Mouse (Mus musculus): Measurements from ENCODE around the gene Olfr644. TPM values are rescaled to one million over a fixed set of nuclear protein-coding genes. Genes with fewer than 3 reads are reported as not detected.

Gene Olfr644
- polyA plus RNA-seq, 1 experiment from 2014 or later, result not detected

- no peak within 1 kb of the TSS for H3K9ac ChIP-seq (replicated peaks; ENCODE audit: low read length)
- ATAC-seq (replicated peaks; ENCODE audit: insufficient number of reproducible peaks, low FRiP score, low TSS enrichment, low read depth) (no peak), DNase-seq (ENCODE audit: low spot score) (no peak)
- no peaks in the 10 kb centered on the region for H3K4me1 ChIP-seq (ENCODE audit: control insufficient read depth, insufficient read depth, low read length)
- no peaks in the 10 kb centered on the region for H3K27me3 ChIP-seq (ENCODE audit: control insufficient read depth, insufficient read depth, low read length)
- H3K36me3 ChIP-seq (replicated peaks; ENCODE audit: control insufficient read depth, insufficient read depth, low read depth, low read length), result no peaks in the 10 kb centered on the region
- H3K4me2 ChIP-seq (ENCODE audit: low read depth, low read length), result no peak within 1 kb of the TSS
- 73% methylated on average over 1 of the region's 1 CpGs for WGBS
- H3K27ac ChIP-seq (replicated peaks; ENCODE audit: low read depth, low read length), result no peak within 1 kb of the TSS
- H3K9me3 ChIP-seq (replicated peaks; ENCODE audit: control insufficient read depth, low read length), result no peaks in the 10 kb centered on the region
- H3K4me3 ChIP-seq (ENCODE audit: low read depth, low read length), result no peak within 1 kb of the TSS
Measured at GRCm38 (mm10) chr7:104035145-104035544, 36.5 kb downstream of the Olfr644 start, which contains the start of gene Olfr641. Olfr641 (plus strand) TSS chr7:104035445.

- H3K9me3 ChIP-seq (replicated peaks; ENCODE audit: control insufficient read depth, low read length), result no peaks in the 10 kb centered on the region
- H3K4me2 ChIP-seq (ENCODE audit: low read depth, low read length), result no peak overlapping the region
- no peaks in the 10 kb centered on the region for H3K4me1 ChIP-seq (ENCODE audit: control insufficient read depth, insufficient read depth, low read length)
- WGBS, result 69% methylated on average over 3 of the region's 3 CpGs
- H3K36me3 ChIP-seq (replicated peaks; ENCODE audit: control insufficient read depth, insufficient read depth, low read depth, low read length), result no peaks in the 10 kb centered on the region
- no peak overlapping the region for H3K4me3 ChIP-seq (ENCODE audit: low read depth, low read length)
- no peak overlapping the region for H3K9ac ChIP-seq (replicated peaks; ENCODE audit: low read length)
- no peak for DNase-seq (ENCODE audit: low spot score)
- no peak overlapping the region for H3K27ac ChIP-seq (replicated peaks; ENCODE audit: low read depth, low read length)
- H3K27me3 ChIP-seq (ENCODE audit: control insufficient read depth, insufficient read depth, low read length), result no peaks in the 10 kb centered on the region
- ATAC-seq (replicated peaks; ENCODE audit: insufficient number of reproducible peaks, low FRiP score, low TSS enrichment, low read depth), result no peak
Measured at GRCm38 (mm10) chr7:104026978-104027377, 44.7 kb downstream of the Olfr644 start.

GRCm38 (mm10) chr7:104025473-104025872, 46.2 kb downstream of the Olfr644 start, which contains the start of gene Olfr640:
Olfr640 (minus strand) TSS chr7:104025573.
- Histone ChIP-seq H3K9me3 (replicated peaks; ENCODE audit: control insufficient read depth, low read length) (no peaks in the 10 kb centered on the region), H3K4me1 (ENCODE audit: control insufficient read depth, insufficient read depth, low read length) (no peaks in the 10 kb centered on the region), H3K4me3 (ENCODE audit: low read depth, low read length) (no peak within 1 kb of the TSS), H3K27ac (replicated peaks; ENCODE audit: low read depth, low read length) (no peak within 1 kb of the TSS), H3K36me3 (replicated peaks; ENCODE audit: control insufficient read depth, insufficient read depth, low read depth, low read length) (no peaks in the 10 kb centered on the region), H3K27me3 (ENCODE audit: control insufficient read depth, insufficient read depth, low read length) (no peaks in the 10 kb centered on the region), H3K9ac (replicated peaks; ENCODE audit: low read length) (no peak within 1 kb of the TSS), H3K4me2 (ENCODE audit: low read depth, low read length) (no peak within 1 kb of the TSS)
- DNase-seq (ENCODE audit: low spot score), result no peak
- 71% methylated on average over 6 of the region's 6 CpGs for WGBS
- no peak for ATAC-seq (replicated peaks; ENCODE audit: insufficient number of reproducible peaks, low FRiP score, low TSS enrichment, low read depth)

GRCm38 (mm10) chr7:104021651-104022050, 50.0 kb downstream of the Olfr644 start:
- H3K4me2 ChIP-seq (ENCODE audit: low read depth, low read length), result no peak overlapping the region
- 93% methylated on average over 6 of the region's 6 CpGs for WGBS
- DNase-seq (ENCODE audit: low spot score), result no peak

GRCm38 (mm10) chr7:104018953-104019352, 52.7 kb downstream of the Olfr644 start:
- Histone ChIP-seq H3K4me1 (ENCODE audit: control insufficient read depth, insufficient read depth, low read length) (no peaks in the 10 kb centered on the region), H3K27me3 (ENCODE audit: control insufficient read depth, insufficient read depth, low read length) (no peaks in the 10 kb centered on the region), H3K9me3 (replicated peaks; ENCODE audit: control insufficient read depth, low read length) (no peaks in the 10 kb centered on the region), H3K36me3 (replicated peaks; ENCODE audit: control insufficient read depth, insufficient read depth, low read depth, low read length) (no peaks in the 10 kb centered on the region), H3K4me3 (ENCODE audit: low read depth, low read length) (no peak overlapping the region), H3K27ac (replicated peaks; ENCODE audit: low read depth, low read length) (no peak overlapping the region), H3K9ac (replicated peaks; ENCODE audit: low read length) (no peak overlapping the region), H3K4me2 (ENCODE audit: low read depth, low read length) (no peak overlapping the region)
- WGBS, result 87% methylated on average over 1 of the region's 1 CpGs
- no peak for ATAC-seq (replicated peaks; ENCODE audit: insufficient number of reproducible peaks, low FRiP score, low TSS enrichment, low read depth)
- no peak for DNase-seq (ENCODE audit: low spot score)

More at GRCm38 (mm10) chr7:104021651-104022050, 50.0 kb downstream of the Olfr644 start:
- H3K4me1 ChIP-seq (ENCODE audit: control insufficient read depth, insufficient read depth, low read length), result no peaks in the 10 kb centered on the region
- H3K27me3 ChIP-seq (ENCODE audit: control insufficient read depth, insufficient read depth, low read length), result no peaks in the 10 kb centered on the region
- ATAC-seq (replicated peaks; ENCODE audit: insufficient number of reproducible peaks, low FRiP score, low TSS enrichment, low read depth), result no peak
- no peak overlapping the region for H3K27ac ChIP-seq (replicated peaks; ENCODE audit: low read depth, low read length)
- H3K4me3 ChIP-seq (ENCODE audit: low read depth, low read length), result no peak overlapping the region
- no peaks in the 10 kb centered on the region for H3K9me3 ChIP-seq (replicated peaks; ENCODE audit: control insufficient read depth, low read length)
- H3K36me3 ChIP-seq (replicated peaks; ENCODE audit: control insufficient read depth, insufficient read depth, low read depth, low read length), result no peaks in the 10 kb centered on the region
- H3K9ac ChIP-seq (replicated peaks; ENCODE audit: low read length), result no peak overlapping the region

- Histone ChIP-seq H3K36me3 (replicated peaks; ENCODE audit: control insufficient read depth, insufficient read depth, low read depth, low read length) (no peaks in the 10 kb centered on the region), H3K4me3 (ENCODE audit: low read depth, low read length) (no peak within 1 kb of the TSS), H3K4me1 (ENCODE audit: control insufficient read depth, insufficient read depth, low read length) (no peaks in the 10 kb centered on the region), H3K27me3 (ENCODE audit: control insufficient read depth, insufficient read depth, low read length) (no peaks in the 10 kb centered on the region), H3K4me2 (ENCODE audit: low read depth, low read length) (no peak within 1 kb of the TSS), H3K27ac (replicated peaks; ENCODE audit: low read depth, low read length) (no peak within 1 kb of the TSS), H3K9ac (replicated peaks; ENCODE audit: low read length) (no peak within 1 kb of the TSS), H3K9me3 (replicated peaks; ENCODE audit: control insufficient read depth, low read length) (no peaks in the 10 kb centered on the region)
- no peak for ATAC-seq (replicated peaks; ENCODE audit: insufficient number of reproducible peaks, low FRiP score, low TSS enrichment, low read depth)
- no peak for DNase-seq (ENCODE audit: low spot score)
Measured at GRCm38 (mm10) chr7:104017203-104017602, 54.5 kb downstream of the Olfr644 start, which contains the start of gene Olfr639. Olfr639 (minus strand) TSS chr7:104017303.

Other genes with a start within 250 kb of the Olfr644 start
- gene Hbb-bs, start 243.8 kb downstream of the Olfr644 start, polyA plus RNA-seq (2014; fragmentation: Nextera tagmentation; extraction: Ambion mirVana), result 224 and 252 TPM in 2 replicates
- not detected in 2 replicates for gene Hbb-bh2, start 231.3 kb downstream of the Olfr644 start, polyA plus RNA-seq (2014; fragmentation: Nextera tagmentation; extraction: Ambion mirVana)
- 2,335 TPM in 2 replicates for gene Hbb-bh1, start 228.7 kb downstream of the Olfr644 start, polyA plus RNA-seq (2014; fragmentation: Nextera tagmentation; extraction: Ambion mirVana)
- 9,508 and 10,275 TPM in 2 replicates for gene Hbb-y, start 218.7 kb downstream of the Olfr644 start, polyA plus RNA-seq (2014; fragmentation: Nextera tagmentation; extraction: Ambion mirVana)
- gene Olfr66, start 185.6 kb downstream of the Olfr644 start, polyA plus RNA-seq (2014; fragmentation: Nextera tagmentation; extraction: Ambion mirVana), result not detected in 2 replicates
- not detected in 2 replicates for gene Olfr64, start 177.4 kb downstream of the Olfr644 start, polyA plus RNA-seq (2014; fragmentation: Nextera tagmentation; extraction: Ambion mirVana)
- gene Olfr65, start 168.4 kb downstream of the Olfr644 start, polyA plus RNA-seq (2014; fragmentation: Nextera tagmentation; extraction: Ambion mirVana), result not detected in 2 replicates
- not detected in 2 replicates for gene Olfr631, start 143.0 kb downstream of the Olfr644 start, polyA plus RNA-seq (2014; fragmentation: Nextera tagmentation; extraction: Ambion mirVana)
- gene Olfr632, start 137.5 kb downstream of the Olfr644 start, polyA plus RNA-seq (2014; fragmentation: Nextera tagmentation; extraction: Ambion mirVana), result not detected in 2 replicates
- gene Olfr633, start 127.4 kb downstream of the Olfr644 start, polyA plus RNA-seq (2014; fragmentation: Nextera tagmentation; extraction: Ambion mirVana), result not detected in 2 replicates
- not detected in 2 replicates for gene Olfr635, start 100.7 kb downstream of the Olfr644 start, polyA plus RNA-seq (2014; fragmentation: Nextera tagmentation; extraction: Ambion mirVana)
- not detected in 2 replicates for gene Olfr638, start 73.1 kb downstream of the Olfr644 start, polyA plus RNA-seq (2014; fragmentation: Nextera tagmentation; extraction: Ambion mirVana)
- gene Olfr639, start 54.6 kb downstream of the Olfr644 start, polyA plus RNA-seq (2014; fragmentation: Nextera tagmentation; extraction: Ambion mirVana), result not detected in 2 replicates
- not detected in 2 replicates for gene Olfr640, start 46.3 kb downstream of the Olfr644 start, polyA plus RNA-seq (2014; fragmentation: Nextera tagmentation; extraction: Ambion mirVana)
- gene Olfr641, start 36.4 kb downstream of the Olfr644 start, polyA plus RNA-seq (2014; fragmentation: Nextera tagmentation; extraction: Ambion mirVana), result not detected in 2 replicates
- gene Olfr642, start 19.2 kb downstream of the Olfr644 start, polyA plus RNA-seq (2014; fragmentation: Nextera tagmentation; extraction: Ambion mirVana), result not detected in 2 replicates
- not detected in 2 replicates for gene 4930516K23Rik, start 10.4 kb downstream of the Olfr644 start, polyA plus RNA-seq (2014; fragmentation: Nextera tagmentation; extraction: Ambion mirVana)
- not detected in 2 replicates for gene Olfr645, start 13.6 kb upstream of the Olfr644 start, polyA plus RNA-seq (2014; fragmentation: Nextera tagmentation; extraction: Ambion mirVana)
- gene Olfr646, start 33.0 kb upstream of the Olfr644 start, polyA plus RNA-seq (2014; fragmentation: Nextera tagmentation; extraction: Ambion mirVana), result not detected in 2 replicates
- not detected in 2 replicates for gene Ubqln5, start 58.0 kb upstream of the Olfr644 start, polyA plus RNA-seq (2014; fragmentation: Nextera tagmentation; extraction: Ambion mirVana)
- not detected in 2 replicates for gene Olfr643, start 65.5 kb upstream of the Olfr644 start, polyA plus RNA-seq (2014; fragmentation: Nextera tagmentation; extraction: Ambion mirVana)
- not detected in 2 replicates for gene Ubqln3, start 71.4 kb upstream of the Olfr644 start, polyA plus RNA-seq (2014; fragmentation: Nextera tagmentation; extraction: Ambion mirVana)
- not detected in 2 replicates for gene Ubqlnl, start 78.7 kb upstream of the Olfr644 start, polyA plus RNA-seq (2014; fragmentation: Nextera tagmentation; extraction: Ambion mirVana)
- not detected in 2 replicates for gene Olfm5, start 93.0 kb upstream of the Olfr644 start, polyA plus RNA-seq (2014; fragmentation: Nextera tagmentation; extraction: Ambion mirVana)
- gene Olfr648, start 111.5 kb upstream of the Olfr644 start, polyA plus RNA-seq (2014; fragmentation: Nextera tagmentation; extraction: Ambion mirVana), result 0.15 and 0.27 TPM in 2 replicates
- not detected in 2 replicates for gene Olfr649, start 124.1 kb upstream of the Olfr644 start, polyA plus RNA-seq (2014; fragmentation: Nextera tagmentation; extraction: Ambion mirVana)
- 2.9 and 3.5 TPM in 2 replicates for gene Trim6, start 146.9 kb upstream of the Olfr644 start, polyA plus RNA-seq (2014; fragmentation: Nextera tagmentation; extraction: Ambion mirVana)
- gene Trim34a, start 172.6 kb upstream of the Olfr644 start, polyA plus RNA-seq (2014; fragmentation: Nextera tagmentation; extraction: Ambion mirVana), result 0.83 and 0.98 TPM in 2 replicates
- 0.11 TPM in 1 of 2 replicates, not detected in the other for gene Trim5, start 216.2 kb upstream of the Olfr644 start, polyA plus RNA-seq (2014; fragmentation: Nextera tagmentation; extraction: Ambion mirVana)
- 1.7 and 2.9 TPM in 2 replicates for gene Trim12a, start 243.6 kb upstream of the Olfr644 start, polyA plus RNA-seq (2014; fragmentation: Nextera tagmentation; extraction: Ambion mirVana)